Mouse (Mus musculus) kidney, adult 2 months (tissue): ENCODE measurements at regions not wholly inside any gene's neighbourhood (a gene's known extent, or its start where the extent isn't known, plus 50 kb on each side); places are given as distances from the start of the nearest gene placed in this dataset.
"Not testable (repeated sequence)": the region's sequence is repeated elsewhere in the genome, so short reads cannot be mapped to it uniquely, and the experiment has no call there.

ENCODE experiments used
- CTCF ChIP-seq: fragments of 200-500 bp; conservative IDR thresholded peaks from 2 replicates; pipeline ENCODE4 v1.5.1; 2011; ENCODE audit warnings: low read depth, mild to moderate bottlenecking, control low read depth, low read length, moderate library complexity, mixed read lengths; ENCODE audit not compliant: insufficient read depth, insufficient read length
- POLR2A ChIP-seq: fragments of 200-500 bp; IDR thresholded peaks from one replicate; pipeline ENCODE4 v1.6.1; 2011; ENCODE audit warnings: low read depth, low read length, control low read depth

DNA sequence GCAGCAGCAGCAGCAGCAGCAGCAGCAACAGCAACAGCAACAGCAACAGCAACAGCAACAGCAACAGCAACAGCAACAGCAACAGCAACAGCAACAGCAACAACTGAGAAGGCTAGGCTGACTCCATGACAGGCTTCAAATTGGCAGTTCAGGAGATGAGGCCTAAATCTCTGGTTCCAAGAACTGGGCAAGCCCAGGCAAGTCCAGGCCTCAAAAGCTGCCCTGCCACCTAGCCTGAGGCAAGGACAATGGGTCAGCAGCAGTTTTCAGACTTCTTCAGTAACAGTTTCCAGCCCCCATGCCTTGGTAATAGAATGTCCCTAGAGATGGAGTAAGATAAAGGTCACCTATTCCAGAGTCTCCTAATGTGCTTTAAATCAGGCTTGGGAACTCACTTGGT is 158.1 kb downstream of the Spata19 start:
- not testable (repeated sequence) for TF ChIP-seq CTCF, POLR2A
